Mouse (Mus musculus): ENCODE data around the gene Pim1.

DNA sequence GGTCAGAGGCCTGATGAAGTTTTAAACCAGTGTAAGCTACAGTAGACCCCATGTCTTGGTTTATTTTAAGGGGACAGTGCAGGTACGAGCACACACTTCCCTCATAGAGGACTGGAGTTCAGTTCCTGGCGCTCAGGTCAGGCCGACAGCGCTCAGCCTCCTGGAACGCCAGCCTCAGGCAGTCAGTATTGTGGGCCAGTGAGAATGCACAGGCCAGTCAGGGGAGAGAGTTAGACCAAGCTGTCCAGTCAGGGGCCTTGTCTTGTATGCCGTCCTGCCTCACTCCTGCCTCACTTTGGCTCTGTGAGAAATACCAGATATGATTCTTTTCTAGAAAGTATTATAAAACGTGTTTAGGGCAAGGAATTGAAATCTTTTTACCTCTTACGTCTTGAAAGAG lies 42.5 kb upstream of the Pim1 start:
- TF ChIP-seq CTCF (conservative IDR thresholded peaks at IDR 0.05; ENCODE audit: low read length): no peak
- TF ChIP-seq NANOG (IDR thresholded peaks at IDR 0.05; ENCODE audit: borderline replicate concordance, low read length): no peak
- TF ChIP-seq POU5F1 (IDR thresholded peaks at IDR 0.05; ENCODE audit: borderline replicate concordance, low read length): no peak

All from E14TG2a.4 (cell line).